Comparison of ENCODE assay signal across 13 mouse cellular contexts in genomic region chr7:24637046-24637445, GRCm38 (mm10). TPM values are rescaled to one million over a fixed set of nuclear protein-coding genes. Genes with fewer than 3 reads are reported as not detected.
DNase-seq lines count a peak whose midpoint lies in the region; ATAC-seq and TF ChIP-seq lines count a peak whose summit lies in the region.
"Had no signal": no experiment of that assay in that cellular context is flagged by ENCODE, and none has a peak within 500 bp of the region (broad histone marks: within the 10 kb centered on the region; RNA-seq: fewer than 3 reads in every experiment).

No protein-coding gene starts in this region.

- no peak for ATAC-seq in kidney, embryonic 14.5 days (ENCODE audit: low FRiP score, low TSS enrichment)
- peak; percentile 13; the same call in 1 of the 2 replicates for ATAC-seq in granulocyte monocyte progenitor cell, adult 5-6 weeks (replicated peaks; ENCODE audit: poor library complexity, severe bottlenecking)
- ATAC-seq in limb, embryonic 14.5 days (ENCODE audit: low FRiP score, low read depth) = no peak
- ATAC-seq in stomach, embryonic 14.5 days (ENCODE audit: insufficient number of reproducible peaks, insufficient read depth, low FRiP score, low read depth) = no peak

- no peaks in the 10 kb centered on the region for H3K36me3 ChIP-seq in kidney, embryonic 14.5 days (ENCODE audit: control insufficient read depth, insufficient read depth, low read length)
- no peaks in the 10 kb centered on the region for H3K36me3 ChIP-seq in limb, embryonic 14.5 days (ENCODE audit: control insufficient read depth, insufficient read depth, low read length)
- H3K36me3 ChIP-seq in stomach, embryonic 14.5 days (ENCODE audit: control insufficient read depth, insufficient read depth, low read length) = no peaks in the 10 kb centered on the region

- H3K4me2 ChIP-seq in kidney, embryonic 14.5 days (replicated peaks; ENCODE audit: low read depth, low read length) = peak overlapping the region; percentile 19; the same call in 1 of the 2 replicates
- H3K4me2 ChIP-seq in limb, embryonic 14.5 days (replicated peaks; ENCODE audit: low read depth, low read length, severe bottlenecking) = peak overlapping the region; percentile 67
- peak overlapping the region; percentile 76; the same call in 1 of the 2 replicates for H3K4me2 ChIP-seq in stomach, embryonic 14.5 days (replicated peaks; ENCODE audit: low read depth, low read length)

- peak overlapping the region; percentile 42; the same call in 1 of the 2 replicates for H3K4me3 ChIP-seq in kidney, embryonic 14.5 days (ENCODE audit: low read length)
- H3K4me3 ChIP-seq in limb, embryonic 14.5 days (replicated peaks; ENCODE audit: low read length) = peak overlapping the region; percentile 41
- H3K4me3 ChIP-seq in stomach, embryonic 14.5 days (ENCODE audit: low read depth, low read length) = peak overlapping the region; percentile 43; the same call in 1 of the 2 replicates

- WGBS in kidney, embryonic 14.5 days = 3% methylated on average over 18 of the region's 18 CpGs
- WGBS in limb, embryonic 14.5 days = 5% methylated on average over 11 of the region's 18 CpGs
- 2% methylated on average over 18 of the region's 18 CpGs for WGBS in stomach, embryonic 14.5 days

- H3K4me1 ChIP-seq in kidney, embryonic 14.5 days (ENCODE audit: control insufficient read depth, insufficient read depth, low read length) = peaks cover 7% of the 10 kb centered on the region
- peaks cover 3% of the 10 kb centered on the region; the same call in 1 of the 2 replicates for H3K4me1 ChIP-seq in limb, embryonic 14.5 days (ENCODE audit: control insufficient read depth, insufficient read depth, low read length)
- peaks cover 10% of the 10 kb centered on the region; the same call in 1 of the 2 replicates for H3K4me1 ChIP-seq in stomach, embryonic 14.5 days (ENCODE audit: control insufficient read depth, insufficient read depth, low read length)

- H3K9me3 ChIP-seq in kidney, embryonic 14.5 days (ENCODE audit: control insufficient read depth, low read length) = no peaks in the 10 kb centered on the region
- H3K9me3 ChIP-seq in limb, embryonic 14.5 days (ENCODE audit: control insufficient read depth, low read length) = no peaks in the 10 kb centered on the region
- no peaks in the 10 kb centered on the region for H3K9me3 ChIP-seq in stomach, embryonic 14.5 days (ENCODE audit: control insufficient read depth, low read depth, low read length)

- TF ChIP-seq POLR2A in limb, embryonic 14.5 days (IDR thresholded peaks at IDR 0.05; ENCODE audit: borderline replicate concordance, extremely low read depth, insufficient read depth, insufficient read length) = no peak

- peaks cover 42% of the 10 kb centered on the region for H3K27me3 ChIP-seq in kidney, embryonic 14.5 days (ENCODE audit: control insufficient read depth, insufficient read depth, low read length)
- peaks cover 41% of the 10 kb centered on the region for H3K27me3 ChIP-seq in limb, embryonic 14.5 days (ENCODE audit: control insufficient read depth, insufficient read depth, low read length)
- peaks cover 27% of the 10 kb centered on the region for H3K27me3 ChIP-seq in stomach, embryonic 14.5 days (ENCODE audit: control insufficient read depth, insufficient read depth, low read length)

- intact Hi-C loops in gastrocnemius, postnatal 14 days (cut with DNase I; ENCODE audit: low total_unique reads) = no loop called here

- no peak overlapping the region for H3K9ac ChIP-seq in kidney, embryonic 14.5 days (ENCODE audit: low read depth, low read length)
- no peak overlapping the region for H3K9ac ChIP-seq in limb, embryonic 14.5 days (ENCODE audit: low read depth, low read length, severe bottlenecking)
- no peak overlapping the region for H3K9ac ChIP-seq in stomach, embryonic 14.5 days (replicated peaks; ENCODE audit: low read depth, low read length)

- no peak for DNase-seq in kidney, postnatal 25 days
- DNase-seq in limb, embryonic 14.5 days (ENCODE audit: low spot score) = no peak
- no peak for DNase-seq in c-Kit-positive CD71-positive TER-119-positive erythroid progenitor cells, embryonic 14.5 days (ENCODE audit: low spot score)
- DNase-seq in gastrocnemius, postnatal 14 days = no peak
- no peak for DNase-seq in lung, postnatal 25 days (ENCODE audit: low spot score)

- no peak overlapping the region for H3K27ac ChIP-seq in kidney, embryonic 14.5 days (ENCODE audit: low read depth, low read length)
- H3K27ac ChIP-seq in limb, embryonic 14.5 days (replicated peaks; ENCODE audit: low read depth, low read length) = no peak overlapping the region
- no peak overlapping the region for H3K27ac ChIP-seq in stomach, embryonic 14.5 days (ENCODE audit: low read length)

RNA-seq across cellular contexts. Expression of gene Lypd3, which starts 0.7 kb away (rescaled TPM):
- 0.27 and 0.76 TPM in 2 replicates for polyA plus RNA-seq in kidney, embryonic 14.5 days (2014; fragmentation: Nextera tagmentation; extraction: Ambion mirVana)
- total RNA-seq in granulocyte monocyte progenitor cell, adult 5-6 weeks (2014; fragmentation: Nextera tagmentation) = not detected in 2 replicates
- total RNA-seq in granulocyte monocyte progenitor cell, adult 5-6 weeks (2017) = not detected in 2 replicates
- 24.8 and 30.4 TPM in 2 replicates for polyA plus RNA-seq in limb, embryonic 14.5 days (2012; rRNA removed)
- polyA plus RNA-seq in limb, embryonic 14.5 days (2014; fragmentation: Nextera tagmentation; extraction: Ambion mirVana) = 38.8 and 50.7 TPM in 2 replicates
- polyA plus RNA-seq in stomach, embryonic 14.5 days (2014; fragmentation: Nextera tagmentation; extraction: Ambion mirVana) = 9.8 and 13.7 TPM in 2 replicates
- not detected for total RNA-seq in gastrocnemius, postnatal 14 days (2021)
- total RNA-seq: megakaryocyte, adult 5-6 weeks had no signal
- polyA plus RNA-seq: activated CD4-positive, CD25-positive, alpha-beta regulatory T cell, adult 4 months; C2C12; heart, postnatal 0 days had no signal

RNA-seq across cellular contexts. Expression of gene Phldb3, which starts 26.5 kb away (rescaled TPM):
- polyA plus RNA-seq in kidney, embryonic 14.5 days (2014; fragmentation: Nextera tagmentation; extraction: Ambion mirVana) = 0.24 and 0.32 TPM in 2 replicates
- 1.8 and 6.4 TPM in 2 replicates for total RNA-seq in granulocyte monocyte progenitor cell, adult 5-6 weeks (2014; fragmentation: Nextera tagmentation)
- total RNA-seq in granulocyte monocyte progenitor cell, adult 5-6 weeks (2017) = 7.6 and 13.5 TPM in 2 replicates
- 4.1 and 5.5 TPM in 2 replicates for polyA plus RNA-seq in limb, embryonic 14.5 days (2012; rRNA removed)
- 0.70 and 1.2 TPM in 2 replicates for polyA plus RNA-seq in limb, embryonic 14.5 days (2014; fragmentation: Nextera tagmentation; extraction: Ambion mirVana)
- polyA plus RNA-seq in stomach, embryonic 14.5 days (2014; fragmentation: Nextera tagmentation; extraction: Ambion mirVana) = 0.64 and 1.1 TPM in 2 replicates
- total RNA-seq in gastrocnemius, postnatal 14 days (2021) = under 1 TPM; 0.59 to 0.66 TPM
- polyA plus RNA-seq: heart, postnatal 0 days had no signal

RNA-seq across cellular contexts. Expression of gene Tex101, which starts 39.4 kb away (rescaled TPM):
- not detected in 2 replicates for polyA plus RNA-seq in kidney, embryonic 14.5 days (2014; fragmentation: Nextera tagmentation; extraction: Ambion mirVana)
- not detected in 2 replicates for total RNA-seq in granulocyte monocyte progenitor cell, adult 5-6 weeks (2014; fragmentation: Nextera tagmentation)
- total RNA-seq in granulocyte monocyte progenitor cell, adult 5-6 weeks (2017) = not detected in 2 replicates
- polyA plus RNA-seq in limb, embryonic 14.5 days (2012; rRNA removed) = not detected in 2 replicates
- not detected in 2 replicates for polyA plus RNA-seq in limb, embryonic 14.5 days (2014; fragmentation: Nextera tagmentation; extraction: Ambion mirVana)
- not detected in 2 replicates for polyA plus RNA-seq in stomach, embryonic 14.5 days (2014; fragmentation: Nextera tagmentation; extraction: Ambion mirVana)
- not detected for total RNA-seq in gastrocnemius, postnatal 14 days (2021)
- total RNA-seq: layer of hippocampus, postnatal 25 days; megakaryocyte, adult 5-6 weeks had no signal
- polyA plus RNA-seq: activated CD4-positive, CD25-positive, alpha-beta regulatory T cell, adult 4 months; C2C12; heart, postnatal 0 days had no signal

RNA-seq across cellular contexts. Expression of gene Zfp575, which starts 49.6 kb away (rescaled TPM):
- polyA plus RNA-seq in kidney, embryonic 14.5 days (2014; fragmentation: Nextera tagmentation; extraction: Ambion mirVana) = 2.5 and 3.0 TPM in 2 replicates
- 0.41 and 0.75 TPM in 2 replicates for total RNA-seq in granulocyte monocyte progenitor cell, adult 5-6 weeks (2014; fragmentation: Nextera tagmentation)
- total RNA-seq in granulocyte monocyte progenitor cell, adult 5-6 weeks (2017) = not detected in 2 replicates
- polyA plus RNA-seq in limb, embryonic 14.5 days (2012; rRNA removed) = 4.5 and 7.6 TPM in 2 replicates
- 5.0 TPM in 2 replicates for polyA plus RNA-seq in limb, embryonic 14.5 days (2014; fragmentation: Nextera tagmentation; extraction: Ambion mirVana)
- 3.5 and 4.0 TPM in 2 replicates for polyA plus RNA-seq in stomach, embryonic 14.5 days (2014; fragmentation: Nextera tagmentation; extraction: Ambion mirVana)
- under 1 TPM; 0.38 to 0.45 TPM for total RNA-seq in gastrocnemius, postnatal 14 days (2021)

RNA-seq across cellular contexts. Expression of gene Ethe1, which starts 49.7 kb away (rescaled TPM):
- 51.8 and 53.6 TPM in 2 replicates for polyA plus RNA-seq in kidney, embryonic 14.5 days (2014; fragmentation: Nextera tagmentation; extraction: Ambion mirVana)
- 50.4 and 71.3 TPM in 2 replicates for total RNA-seq in granulocyte monocyte progenitor cell, adult 5-6 weeks (2014; fragmentation: Nextera tagmentation)
- total RNA-seq in granulocyte monocyte progenitor cell, adult 5-6 weeks (2017) = 23.4 and 28.3 TPM in 2 replicates
- 19.9 and 21.9 TPM in 2 replicates for polyA plus RNA-seq in limb, embryonic 14.5 days (2012; rRNA removed)
- 30.7 and 31.5 TPM in 2 replicates for polyA plus RNA-seq in limb, embryonic 14.5 days (2014; fragmentation: Nextera tagmentation; extraction: Ambion mirVana)
- 36.6 and 40.1 TPM in 2 replicates for polyA plus RNA-seq in stomach, embryonic 14.5 days (2014; fragmentation: Nextera tagmentation; extraction: Ambion mirVana)
- 10 to 100 TPM; 12.0 to 15.3 TPM for total RNA-seq in gastrocnemius, postnatal 14 days (2021)

Comparison
In these comparisons a context has a peak if more than half of its experiments do, and no peak if none do; other contexts are left out.
1. H3K4me2 ChIP-seq: peak in every context shown above with its lines; median percentile 76 in stomach, embryonic 14.5 days; 67 in limb, embryonic 14.5 days; 19 in kidney, embryonic 14.5 days.